Mouse (Mus musculus) adrenal gland, adult 18-20 months (tissue): Measurements from ENCODE around the gene Lin7b. TPM values are rescaled to one million over a fixed set of nuclear protein-coding genes. Genes with fewer than 3 reads are reported as not detected.

ENCODE experiments used
- DNase-seq, 2 experiments: peaks; one replicate each; pipeline ENCODE4 v3.0.0; 2021 to 2022; ENCODE audit warnings: low spot score in 2 of 2
- total RNA-seq, 2 experiments: library from RNA; stranded (reverse); gene quantifications; 1 replicate in 1 of 2; 2 replicates in 1 of 2; pipeline ENCODE4 v1.2.3; 2021

Gene Lin7b
- total RNA-seq, 2 experiments from 2014 or later: 1.3 to 1.7 TPM

GRCm38 (mm10) chr7:45322245-45322644 is 48.1 kb downstream of the Lin7b start:
- no peak for DNase-seq

Other genes starting within 250 kb of the Lin7b start
- gene Rps11, start 246.1 kb downstream of the Lin7b start, total RNA-seq: 1,000 to 10,000 TPM; 1,173 to 1,310 TPM
- 1,000 to 10,000 TPM; 1,445 to 1,619 TPM for gene Rpl13a, start 241.8 kb downstream of the Lin7b start, total RNA-seq
- not detected for gene Gm45713, start 234.4 kb downstream of the Lin7b start, total RNA-seq
- 10 to 100 TPM; 20.6 to 26.8 TPM for gene Flt3l, start 234.2 kb downstream of the Lin7b start, total RNA-seq
- gene Pih1d1, start 216.3 kb downstream of the Lin7b start, total RNA-seq: 10 to 100 TPM; 57.3 to 58.6 TPM
- 10 to 100 TPM; 58.4 to 68.5 TPM for gene Aldh16a1, start 216.0 kb downstream of the Lin7b start, total RNA-seq
- gene Slc17a7, start 206.6 kb downstream of the Lin7b start, total RNA-seq: under 1 TPM; 0.19 to 0.23 TPM
- gene Gfy, start 191.0 kb downstream of the Lin7b start, total RNA-seq: not detected
- not detected for gene Pth2, start 189.6 kb downstream of the Lin7b start, total RNA-seq
- gene Ccdc155, start 165.7 kb downstream of the Lin7b start, total RNA-seq: under 1 TPM in 1 of 2 experiments, not detected in 1; 0.29 TPM
- not detected for gene Dkkl1, start 158.4 kb downstream of the Lin7b start, total RNA-seq
- 10 to 100 TPM in 1 of 2 experiments, 1 to 10 TPM in 1; 8.5 to 11.7 TPM for gene Tead2, start 154.8 kb downstream of the Lin7b start, total RNA-seq
- gene Cd37, start 131.5 kb downstream of the Lin7b start, total RNA-seq: 1 to 10 TPM; 4.0 to 7.4 TPM
- gene Slc6a16, start 129.5 kb downstream of the Lin7b start, total RNA-seq: not detected
- gene Slc6a21, start 93.1 kb downstream of the Lin7b start, total RNA-seq: under 1 TPM in 1 of 2 experiments, not detected in 1; 0.19 TPM
- gene Trpm4, start 36.8 kb downstream of the Lin7b start, total RNA-seq: 10 to 100 TPM in 1 of 2 experiments, 1 to 10 TPM in 1; 7.8 to 11.0 TPM
- under 1 TPM; 0.17 to 0.83 TPM for gene Hrc, start 35.3 kb downstream of the Lin7b start, total RNA-seq
- 1 to 10 TPM; 1.7 to 3.2 TPM for gene Ppfia3, start 3.6 kb downstream of the Lin7b start, total RNA-seq
- gene Snrnp70, start 25.2 kb upstream of the Lin7b start, total RNA-seq: 100 to 1,000 TPM; 262 to 325 TPM
- gene Kcna7, start 35.1 kb upstream of the Lin7b start, total RNA-seq: not detected
- gene Ntf5, start 43.1 kb upstream of the Lin7b start, total RNA-seq: under 1 TPM; 0.17 to 0.45 TPM
- gene Lhb, start 50.2 kb upstream of the Lin7b start, total RNA-seq: not detected
- gene Gys1, start 64.3 kb upstream of the Lin7b start, total RNA-seq: 10 to 100 TPM; 40.4 to 61.6 TPM
- 10 to 100 TPM; 41.9 to 43.3 TPM for gene Ruvbl2, start 67.5 kb upstream of the Lin7b start, total RNA-seq
- 1,000 to 10,000 TPM; 1,437 to 1,911 TPM for gene Ftl1, start 89.3 kb upstream of the Lin7b start, total RNA-seq
- gene Bax, start 96.3 kb upstream of the Lin7b start, total RNA-seq: 10 to 100 TPM; 58.2 to 64.3 TPM
- gene Tulp2, start 111.3 kb upstream of the Lin7b start, total RNA-seq: 1 to 10 TPM in 1 of 2 experiments, under 1 TPM in 1; 0.66 to 2.6 TPM
- gene Gm45808, start 116.2 kb upstream of the Lin7b start, total RNA-seq: 10 to 100 TPM; 42.8 to 43.4 TPM
- 10 to 100 TPM; 73.2 to 77.2 TPM for gene Dhdh, start 118.2 kb upstream of the Lin7b start, total RNA-seq
- gene Nucb1, start 139.8 kb upstream of the Lin7b start, total RNA-seq: 100 to 1,000 TPM; 272 to 283 TPM
- gene Ppp1r15a, start 155.7 kb upstream of the Lin7b start, total RNA-seq: 10 to 100 TPM; 47.1 to 48.6 TPM
- 1 to 10 TPM; 2.5 to 2.7 TPM for gene Plekha4, start 155.7 kb upstream of the Lin7b start, total RNA-seq
- gene Hsd17b14, start 184.3 kb upstream of the Lin7b start, total RNA-seq: 1 to 10 TPM in 1 of 2 experiments, under 1 TPM in 1; 0.83 to 3.0 TPM
- gene Bcat2, start 199.6 kb upstream of the Lin7b start, total RNA-seq: 100 to 1,000 TPM; 164 to 265 TPM
- gene Fgf21, start 244.9 kb upstream of the Lin7b start, total RNA-seq: 1 to 10 TPM in 1 of 2 experiments, not detected in 1; 1.4 TPM
- gene Fut1, start 246.7 kb upstream of the Lin7b start, total RNA-seq: not detected